Mouse (Mus musculus) brain, embryonic 14.5 days (tissue): ENCODE measurements around the gene Kank2.

Experiments used
- CTCF ChIP-seq: fragments of 200-500 bp; IDR thresholded peaks from 2 replicates; pipeline ENCODE4 v1.5.1; 2012; ENCODE audit warnings: inconsistent platforms, mild to moderate bottlenecking, moderate library complexity, borderline replicate concordance; ENCODE audit not compliant: insufficient read depth, insufficient read length; ENCODE audit errors: extremely low read depth
- POLR2A ChIP-seq: fragments of 200-500 bp; IDR thresholded peaks from 2 replicates; pipeline ENCODE4 v1.6.1; 2012; ENCODE audit warnings: mild to moderate bottlenecking, inconsistent platforms, borderline replicate concordance; ENCODE audit not compliant: poor library complexity, insufficient read depth, insufficient read length, severe bottlenecking; ENCODE audit errors: extremely low read depth

GRCm38 (mm10) chr9:21751347-21751746, 47.2 kb downstream of the Kank2 start:
- TF ChIP-seq CTCF (no peak), POLR2A (no peak)
